Mouse (Mus musculus) kidney, postnatal 0 days (tissue): Measurements from ENCODE around the gene Ksr1. TPM values are rescaled to one million over a fixed set of nuclear protein-coding genes. Genes with fewer than 3 reads are reported as not detected.

Experiments
- ATAC-seq: fragments of 200-750 bp; cut with Nextera tagmentation; replicated peaks from 2 replicates; pipeline ENCODE4 v1.8.0; 2017; ENCODE audit warnings: low read depth, moderate number of reproducible peaks, moderate TSS enrichment, moderate library complexity; ENCODE audit not compliant: low FRiP score
- DNase-seq: peaks from one replicate; pipeline ENCODE4 v3.0.0-alpha.2; 2016; ENCODE audit warnings: low spot score
- H3K27ac ChIP-seq: fragments of 300-500 bp; sonication (generic); 2 replicates; pipeline ENCODE4 v1.5.1; 2014; ENCODE audit warnings: mild to moderate bottlenecking
- H3K27me3 ChIP-seq: fragments of 300-500 bp; sonication (generic); 2 replicates; pipeline ENCODE4 v1.6.1; 2014; ENCODE audit warnings: low read length, mixed read lengths; ENCODE audit not compliant: insufficient read depth
- H3K36me3 ChIP-seq: fragments of 300-500 bp; sonication (generic); 2 replicates; pipeline ENCODE4 v1.6.1; 2014; ENCODE audit warnings: low read length, mixed read lengths; ENCODE audit not compliant: insufficient read depth
- H3K4me1 ChIP-seq: fragments of 300-500 bp; sonication (generic); replicated peaks from 2 replicates; pipeline ENCODE4 v1.6.1; 2014; ENCODE audit warnings: antibody characterized with exemption, low read length, mixed read lengths; ENCODE audit not compliant: insufficient read depth
- H3K4me2 ChIP-seq: fragments of 300-500 bp; sonication (generic); 2 replicates; pipeline ENCODE4 v1.6.1; 2014; ENCODE audit warnings: mild to moderate bottlenecking, low read length, moderate library complexity, mixed read lengths
- H3K4me3 ChIP-seq: fragments of 300-500 bp; sonication (generic); replicated peaks from 2 replicates; pipeline ENCODE4 v1.5.1; 2014; ENCODE audit warnings: low read depth, low read length
- H3K9ac ChIP-seq: fragments of 300-500 bp; sonication (generic); 2 replicates; pipeline ENCODE4 v1.6.1; 2014; ENCODE audit warnings: low read depth, low read length
- H3K9me3 ChIP-seq: fragments of 300-500 bp; sonication (generic); replicated peaks from 2 replicates; pipeline ENCODE4 v1.6.1; 2016; ENCODE audit warnings: low read length, inconsistent platforms, mixed read lengths
- CTCF ChIP-seq: IDR thresholded peaks from 2 replicates; pipeline ENCODE4 v1.5.1; 2016; ENCODE audit warnings: antibody characterized with exemption, low read depth, mild to moderate bottlenecking, moderate library complexity
- WGBS: fragments of 180-500 bp; shearing (Covaris S2); extraction: QIAGEN DNeasy Blood & Tissue Kit; methylation state at CpG from one replicate; pipeline ENCODE4 v1.1.7; 2014; 5-methylcytosine and 5-hydroxymethylcytosine counted together
- polyA plus RNA-seq: library from polyadenylated mRNA; unstranded; fragments of >200 nt; fragmentation: Nextera tagmentation; extraction: Ambion mirVana; gene quantifications from 2 replicates; pipeline ENCODE4 v1.2.1, GENCODE M21; 2015

Gene Ksr1
- polyA plus RNA-seq, 1 experiment from 2014 or later, result 1.8 TPM

DNA sequence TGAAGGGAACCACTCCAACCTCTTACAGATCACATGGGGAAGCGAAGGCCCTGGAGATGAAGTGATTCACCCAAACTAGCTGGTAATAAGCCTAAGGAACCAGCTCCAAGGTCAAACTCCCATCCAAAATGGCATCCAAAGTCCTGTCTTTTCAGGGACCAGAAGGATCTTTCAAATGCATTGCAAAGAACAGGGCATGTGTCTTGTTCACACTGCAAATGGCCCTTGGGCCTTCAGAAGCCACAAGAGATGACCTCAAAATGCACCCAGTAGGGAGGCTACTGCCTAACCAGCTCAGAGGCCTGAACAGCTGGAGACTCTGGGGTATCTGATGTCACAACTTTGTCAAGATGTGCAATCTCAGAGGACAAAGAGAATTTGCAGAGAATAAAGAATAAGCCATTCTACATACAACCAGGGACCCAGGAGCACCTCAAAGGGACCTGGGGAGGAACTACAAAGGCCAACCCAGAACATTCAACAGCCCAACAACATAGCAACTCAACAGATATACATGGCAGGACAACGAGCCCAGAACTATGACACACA, 2.1 kb downstream of the Ksr1 start:
- Histone ChIP-seq H3K4me3 (peak overlapping the region; percentile 96; the same call in 1 of the 2 replicates), H3K27me3 (no peaks in the 10 kb centered on the region), H3K4me1 (no peaks in the 10 kb centered on the region; the same call in 1 of the 2 replicates), H3K27ac (no peak overlapping the region), H3K36me3 (no peaks in the 10 kb centered on the region), H3K9me3 (no peaks in the 10 kb centered on the region), H3K9ac (no peak overlapping the region), H3K4me2 (peak overlapping the region; percentile 86)
- WGBS, result 82% methylated on average over 2 of the region's 2 CpGs
- no peak for ATAC-seq
- TF ChIP-seq CTCF, result no peak
- no peak for DNase-seq

GRCm38 (mm10) chr11:79143322-79143721, 2.9 kb downstream of the Ksr1 start:
- H3K36me3 ChIP-seq, result no peaks in the 10 kb centered on the region
- H3K4me3 ChIP-seq, result no peak overlapping the region
- no peaks in the 10 kb centered on the region; the same call in 1 of the 2 replicates for H3K4me1 ChIP-seq
- TF ChIP-seq CTCF, result no peak
- no peaks in the 10 kb centered on the region for H3K9me3 ChIP-seq
- H3K27ac ChIP-seq, result no peak overlapping the region
- no peak overlapping the region for H3K4me2 ChIP-seq
- no peak for ATAC-seq
- H3K27me3 ChIP-seq, result no peaks in the 10 kb centered on the region
- 85% methylated on average over 3 of the region's 3 CpGs for WGBS
- DNase-seq, result no peak
- H3K9ac ChIP-seq, result no peak overlapping the region

- ATAC-seq (no peak), DNase-seq (no peak)
- Histone ChIP-seq H3K4me3 (no peak overlapping the region), H3K4me1 (no peaks in the 10 kb centered on the region; the same call in 1 of the 2 replicates), H3K27ac (no peak overlapping the region), H3K36me3 (no peaks in the 10 kb centered on the region), H3K9ac (no peak overlapping the region), H3K9me3 (no peaks in the 10 kb centered on the region), H3K27me3 (no peaks in the 10 kb centered on the region), H3K4me2 (no peak overlapping the region)
- no peak for TF ChIP-seq CTCF
- WGBS, result 81% methylated on average over 11 of the region's 11 CpGs
These were observed 3.8 kb downstream of the Ksr1 start for GRCm38 (mm10) chr11:79142381-79142780.

DNA sequence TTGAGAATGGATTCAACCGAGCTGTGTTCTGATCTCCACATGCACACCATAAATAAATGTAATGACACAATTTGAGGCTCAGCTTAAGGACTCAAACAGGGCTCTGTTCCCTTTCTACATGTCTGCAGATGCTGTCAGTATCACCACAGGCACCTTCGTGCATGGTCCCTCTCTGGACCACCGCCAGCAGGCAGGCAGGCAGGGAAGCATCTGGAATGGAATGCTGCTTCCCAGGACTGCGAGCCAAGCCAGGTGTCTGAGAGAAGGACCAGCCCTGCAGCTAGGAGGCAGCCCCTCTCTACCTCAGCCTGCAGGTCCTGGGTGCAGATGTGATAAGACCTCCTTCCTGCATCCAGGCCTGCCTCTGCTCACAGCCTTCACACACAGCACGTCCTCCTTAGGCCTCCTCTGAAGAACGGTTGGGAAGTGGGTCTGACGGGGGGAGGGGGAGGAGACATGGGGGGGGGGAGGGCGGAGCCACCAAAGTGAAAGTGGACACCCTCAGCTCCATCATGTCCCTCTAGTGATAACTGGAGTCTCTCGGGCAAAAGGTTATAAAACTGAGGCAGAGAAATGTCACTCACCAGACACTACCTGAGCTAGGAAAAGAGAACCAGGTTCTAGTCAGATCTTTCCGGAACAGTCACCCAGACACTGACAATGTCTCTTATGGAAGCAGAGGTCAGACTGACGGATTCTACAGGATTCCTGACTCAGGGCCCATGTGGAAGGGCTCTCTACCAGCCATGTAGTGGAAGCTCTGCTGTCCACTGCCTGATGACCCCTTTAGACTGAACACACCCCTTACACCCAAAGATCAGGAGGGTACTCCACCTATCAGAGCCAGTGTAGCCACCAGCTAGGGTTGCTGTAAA, 4.7 kb downstream of the Ksr1 start:
- Histone ChIP-seq H3K27ac (no peak overlapping the region), H3K27me3 (no peaks in the 10 kb centered on the region), H3K4me1 (no peaks in the 10 kb centered on the region; the same call in none of the 2 replicates), H3K9me3 (no peaks in the 10 kb centered on the region), H3K36me3 (no peaks in the 10 kb centered on the region), H3K4me2 (no peak overlapping the region), H3K4me3 (no peak overlapping the region), H3K9ac (no peak overlapping the region)
- TF ChIP-seq CTCF, result peak; percentile 14; the same call in 1 of the 2 replicates
- DNase-seq (no peak), ATAC-seq (no peak)
- WGBS, result 35% methylated on average over 10 of the region's 11 CpGs

- no peaks in the 10 kb centered on the region; the same call in none of the 2 replicates for H3K4me1 ChIP-seq
- H3K9ac ChIP-seq, result no peak overlapping the region
- ATAC-seq, result no peak
- 91% methylated on average over 6 of the region's 6 CpGs for WGBS
- no peak overlapping the region for H3K27ac ChIP-seq
- H3K4me2 ChIP-seq, result no peak overlapping the region
- H3K9me3 ChIP-seq, result no peaks in the 10 kb centered on the region
- H3K4me3 ChIP-seq, result no peak overlapping the region
- H3K27me3 ChIP-seq, result no peaks in the 10 kb centered on the region
- DNase-seq, result no peak
- H3K36me3 ChIP-seq, result no peaks in the 10 kb centered on the region
- no peak for TF ChIP-seq CTCF
These were observed 5.7 kb downstream of the Ksr1 start for GRCm38 (mm10) chr11:79140511-79140888.

DNA sequence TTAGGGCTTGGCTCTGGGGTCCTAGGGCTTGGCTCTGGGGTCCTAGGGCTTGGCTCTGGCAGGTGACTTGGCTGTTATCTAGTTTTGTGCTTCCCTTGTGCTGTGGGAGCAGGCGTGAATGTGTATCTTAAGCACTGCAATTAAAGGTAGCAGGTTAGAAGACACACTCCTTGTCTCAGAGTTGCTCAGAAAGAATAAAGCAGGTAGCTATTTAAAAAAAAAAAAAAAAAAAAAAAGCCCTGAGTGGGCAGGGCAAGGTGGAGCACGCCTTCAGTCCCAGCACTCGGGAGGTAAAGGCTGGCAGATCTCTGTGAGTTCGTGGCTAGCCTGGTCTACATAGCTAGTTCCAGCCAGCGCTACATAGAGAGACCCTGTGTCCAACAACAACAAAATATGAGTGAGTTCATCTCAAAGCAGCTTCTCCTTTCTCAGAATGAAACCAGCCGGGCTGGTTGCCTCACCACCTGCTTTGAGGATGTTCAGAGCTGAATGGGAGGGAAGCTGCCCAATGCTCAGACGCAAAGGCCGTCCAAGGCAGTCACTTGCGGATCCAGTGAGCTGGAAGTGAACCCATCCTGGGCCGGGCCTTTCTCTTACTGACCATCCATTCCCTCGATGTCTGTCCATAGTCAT, 6.2 kb downstream of the Ksr1 start:
- Histone ChIP-seq H3K27me3 (no peaks in the 10 kb centered on the region), H3K27ac (no peak overlapping the region), H3K4me2 (no peak overlapping the region), H3K9ac (no peak overlapping the region), H3K4me1 (no peaks in the 10 kb centered on the region; the same call in none of the 2 replicates), H3K9me3 (no peaks in the 10 kb centered on the region), H3K36me3 (no peaks in the 10 kb centered on the region), H3K4me3 (no peak overlapping the region)
- no peak for TF ChIP-seq CTCF
- WGBS, result 90% methylated on average over 11 of the region's 11 CpGs
- no peak for ATAC-seq
- no peak for DNase-seq
